ENCODE assay signal across 17 mouse cellular contexts in genomic region chr10:62247156-62247555, GRCm38 (mm10). TPM values are rescaled to one million over a fixed set of nuclear protein-coding genes. Genes with fewer than 3 reads are reported as not detected.
DNase-seq lines count a peak whose midpoint lies in the region; ATAC-seq and TF ChIP-seq lines count a peak whose summit lies in the region.
"Had no signal": no experiment of that assay in that cellular context is flagged by ENCODE, and none has a peak within 500 bp of the region (broad histone marks: within the 10 kb centered on the region; RNA-seq: fewer than 3 reads in every experiment).

No protein-coding gene starts in this region.

- peak; percentile 34 for DNase-seq in kidney, adult 11 months
- no peak for DNase-seq in kidney, postnatal 4 days
- peak; percentile 10 for DNase-seq in lung, postnatal 14 days
- no peak for DNase-seq in lung, postnatal 4 days
- no peak for DNase-seq in stomach, postnatal 0 days (ENCODE audit: low spot score)
- DNase-seq in spleen, postnatal 10 days (ENCODE audit: low spot score in 2 of 2): no peak
- DNase-seq: adrenal gland, adult 8-10 months; cerebellum, adult 18-20 months; heart, adult 11 months had no signal

- no peak overlapping the region for H3K4me3 ChIP-seq in intestine, embryonic 16.5 days (ENCODE audit: low read length)
- H3K4me3 ChIP-seq in stomach, postnatal 0 days (ENCODE audit: low read depth, low read length): no peak overlapping the region
- H3K4me3 ChIP-seq: embryonic facial prominence, embryonic 13.5 days; forebrain, embryonic 10.5 days; hindbrain, embryonic 15.5 days; layer of hippocampus, adult 2 months had no signal

- H3K4me1 ChIP-seq in intestine, embryonic 16.5 days (ENCODE audit: control insufficient read depth, insufficient read depth, low read length): 0 out of 2 replicates have a peak, but pooled peaks cover 6% of the 10 kb centered on the region
- peaks cover 3% of the 10 kb centered on the region; the same call in 1 of the 2 replicates for H3K4me1 ChIP-seq in stomach, postnatal 0 days (replicated peaks; ENCODE audit: control insufficient read depth, insufficient read depth)

- no peaks in the 10 kb centered on the region for H3K27me3 ChIP-seq in intestine, embryonic 16.5 days (replicated peaks; ENCODE audit: control insufficient read depth, insufficient read depth, low read length)
- H3K27me3 ChIP-seq in stomach, postnatal 0 days (ENCODE audit: control insufficient read depth, insufficient read depth, low read length): no peaks in the 10 kb centered on the region
- H3K27me3 ChIP-seq: embryonic facial prominence, embryonic 13.5 days; hindbrain, embryonic 15.5 days had no signal

- H3K27ac ChIP-seq in intestine, embryonic 16.5 days (ENCODE audit: low read length): peak overlapping the region; percentile 49; the same call in 1 of the 2 replicates
- H3K27ac ChIP-seq in stomach, postnatal 0 days (replicated peaks): peak overlapping the region; percentile 78
- H3K27ac ChIP-seq: embryonic facial prominence, embryonic 13.5 days; forebrain, embryonic 10.5 days; hindbrain, embryonic 15.5 days; layer of hippocampus, adult 2 months had no signal

- no peak for TF ChIP-seq CTCF in stomach, postnatal 0 days (IDR thresholded peaks at IDR 0.05; ENCODE audit: low read depth)

- WGBS in intestine, embryonic 16.5 days: 64% methylated on average over 3 of the region's 3 CpGs
- WGBS in stomach, postnatal 0 days: 61% methylated on average over 3 of the region's 3 CpGs

- no peaks in the 10 kb centered on the region for H3K9me3 ChIP-seq in intestine, embryonic 16.5 days (ENCODE audit: control insufficient read depth, low read length)
- H3K9me3 ChIP-seq in stomach, postnatal 0 days (ENCODE audit: control insufficient read depth, low read length): no peaks in the 10 kb centered on the region
- H3K9me3 ChIP-seq: embryonic facial prominence, embryonic 13.5 days; forebrain, embryonic 10.5 days; hindbrain, embryonic 15.5 days had no signal

- no peak overlapping the region for H3K9ac ChIP-seq in intestine, embryonic 16.5 days (ENCODE audit: low read depth, low read length)
- no peak overlapping the region for H3K9ac ChIP-seq in stomach, postnatal 0 days (ENCODE audit: low read length)
- H3K9ac ChIP-seq: embryonic facial prominence, embryonic 13.5 days; hindbrain, embryonic 15.5 days had no signal

- no peaks in the 10 kb centered on the region for H3K36me3 ChIP-seq in intestine, embryonic 16.5 days (ENCODE audit: control insufficient read depth, insufficient read depth, low read length)
- H3K36me3 ChIP-seq in stomach, postnatal 0 days (ENCODE audit: control insufficient read depth, insufficient read depth, low read length): no peaks in the 10 kb centered on the region
- H3K36me3 ChIP-seq: embryonic facial prominence, embryonic 13.5 days; forebrain, embryonic 10.5 days; G1E; hindbrain, embryonic 15.5 days had no signal

- no peak for ATAC-seq in intestine, embryonic 16.5 days
- no peak for ATAC-seq in stomach, postnatal 0 days (ENCODE audit: low FRiP score, low TSS enrichment)

- TF ChIP-seq EP300 in stomach, postnatal 0 days (optimal IDR thresholded peaks at IDR 0.05): no peak

- no peak overlapping the region for H3K4me2 ChIP-seq in intestine, embryonic 16.5 days (ENCODE audit: low read depth, low read length)
- no peak overlapping the region for H3K4me2 ChIP-seq in stomach, postnatal 0 days (replicated peaks; ENCODE audit: low read depth)
- H3K4me2 ChIP-seq: embryonic facial prominence, embryonic 13.5 days; hindbrain, embryonic 15.5 days had no signal

RNA-seq across cellular contexts. Expression of gene Tacr2, which starts 5.1 kb away (rescaled TPM):
- polyA plus RNA-seq in intestine, embryonic 16.5 days (2015; fragmentation: Nextera tagmentation; extraction: Ambion mirVana): 0.98 and 1.2 TPM in 2 replicates
- 1.3 and 1.6 TPM in 2 replicates for polyA plus RNA-seq in stomach, postnatal 0 days (2015; fragmentation: Nextera tagmentation; extraction: Ambion mirVana)
- polyA plus RNA-seq: embryonic facial prominence, embryonic 13.5 days; forebrain, embryonic 10.5 days; G1E; heart, embryonic 14.5 days; hindbrain, embryonic 15.5 days; limb, embryonic 14.5 days had no signal

RNA-seq across cellular contexts. Expression of gene Tspan15, which starts 16.1 kb away (rescaled TPM):
- 86.3 and 92.1 TPM in 2 replicates for polyA plus RNA-seq in intestine, embryonic 16.5 days (2015; fragmentation: Nextera tagmentation; extraction: Ambion mirVana)
- polyA plus RNA-seq in stomach, postnatal 0 days (2015; fragmentation: Nextera tagmentation; extraction: Ambion mirVana): 97.4 and 112 TPM in 2 replicates

Comparison
In these comparisons a context has a peak if more than half of its experiments do, and no peak if none do; other contexts are left out.
1. DNase-seq: peak in kidney, adult 11 months (single experiment) and lung, postnatal 14 days (single experiment); none in kidney, postnatal 4 days (0 of 2), lung, postnatal 4 days (0 of 2), stomach, postnatal 0 days (single experiment) and spleen, postnatal 10 days (0 of 2).